ENCODE assay signal across 8 mouse cellular contexts in the genomic region with DNA sequence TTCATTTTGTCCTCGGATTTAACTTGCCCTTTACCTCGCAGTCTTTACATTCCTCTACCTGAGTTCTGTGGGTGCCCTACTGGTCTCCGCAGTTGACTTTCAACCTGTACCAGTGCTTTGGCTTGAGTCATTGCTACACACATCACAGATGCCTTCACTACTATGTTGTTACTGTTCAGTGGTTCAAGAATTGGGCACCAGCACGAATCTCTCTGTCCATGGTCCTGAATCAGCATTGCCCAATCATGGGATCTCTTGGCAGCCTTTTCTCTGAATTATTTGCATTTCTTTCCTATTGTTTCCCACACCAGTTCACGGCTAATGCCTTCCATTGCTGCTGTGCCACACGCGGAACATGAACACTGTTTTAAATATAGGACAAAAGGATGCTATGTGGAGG. TPM values are rescaled to one million over a fixed set of nuclear protein-coding genes. Genes with fewer than 3 reads are reported as not detected.
DNase-seq lines count a peak whose midpoint lies in the region; ATAC-seq and TF ChIP-seq lines count a peak whose summit lies in the region.

No protein-coding gene starts in this region.

- peaks cover 7% of the 10 kb centered on the region; the same call in 1 of the 2 replicates for H3K9me3 ChIP-seq in midbrain, embryonic 11.5 days (ENCODE audit: control insufficient read depth, low read length)
- peaks cover 14% of the 10 kb centered on the region for H3K9me3 ChIP-seq in midbrain, embryonic 13.5 days
- peaks cover 3% of the 10 kb centered on the region; the same call in 1 of the 2 replicates for H3K9me3 ChIP-seq in lung, embryonic 14.5 days (ENCODE audit: low read depth, low read length)
- no peaks in the 10 kb centered on the region; the same call in 1 of the 2 replicates for H3K9me3 ChIP-seq in forebrain, postnatal 0 days (ENCODE audit: low read length)

- DNase-seq in midbrain, embryonic 11.5 days (ENCODE audit: low spot score, missing footprints), result peak; percentile 91
- peak; percentile 18 for DNase-seq in adrenal gland, adult 2 months
- DNase-seq in lung, embryonic 14.5 days, result peak; percentile 93
- DNase-seq in left cerebral cortex, adult 11 months (ENCODE audit: low spot score), result no peak
- DNase-seq in forebrain, postnatal 0 days, result no peak
- DNase-seq in layer of hippocampus, adult 11-12 months (ENCODE audit: low spot score), result no peak

- H3K4me2 ChIP-seq in midbrain, embryonic 11.5 days, result no peak overlapping the region
- no peak overlapping the region for H3K4me2 ChIP-seq in midbrain, embryonic 13.5 days (replicated peaks)
- no peak overlapping the region for H3K4me2 ChIP-seq in lung, embryonic 14.5 days
- H3K4me2 ChIP-seq in forebrain, postnatal 0 days (ENCODE audit: low read depth), result no peak overlapping the region

- no peaks in the 10 kb centered on the region for H3K4me1 ChIP-seq in midbrain, embryonic 11.5 days (ENCODE audit: control insufficient read depth, insufficient read depth, low read length)
- H3K4me1 ChIP-seq in midbrain, embryonic 13.5 days (replicated peaks), result no peaks in the 10 kb centered on the region
- H3K4me1 ChIP-seq in lung, embryonic 14.5 days (ENCODE audit: insufficient read depth), result no peaks in the 10 kb centered on the region
- H3K4me1 ChIP-seq in forebrain, postnatal 0 days (ENCODE audit: insufficient read depth), result no peaks in the 10 kb centered on the region

- no peak overlapping the region for H3K4me3 ChIP-seq in midbrain, embryonic 11.5 days (ENCODE audit: low read depth, low read length)
- no peak overlapping the region for H3K4me3 ChIP-seq in midbrain, embryonic 13.5 days (replicated peaks)
- no peak overlapping the region for H3K4me3 ChIP-seq in lung, embryonic 14.5 days (ENCODE audit: low read depth, low read length)
- H3K4me3 ChIP-seq in forebrain, postnatal 0 days (ENCODE audit: low read depth, low read length), result no peak overlapping the region

- H3K9ac ChIP-seq in midbrain, embryonic 11.5 days (ENCODE audit: low read length), result no peak overlapping the region
- no peak overlapping the region for H3K9ac ChIP-seq in midbrain, embryonic 13.5 days (replicated peaks)
- no peak overlapping the region for H3K9ac ChIP-seq in lung, embryonic 14.5 days
- H3K9ac ChIP-seq in forebrain, postnatal 0 days, result no peak overlapping the region

- H3K27me3 ChIP-seq in midbrain, embryonic 11.5 days (ENCODE audit: control insufficient read depth, insufficient read depth, low read length), result no peaks in the 10 kb centered on the region
- no peaks in the 10 kb centered on the region for H3K27me3 ChIP-seq in midbrain, embryonic 13.5 days
- H3K27me3 ChIP-seq in lung, embryonic 14.5 days (ENCODE audit: insufficient read depth, low read length), result no peaks in the 10 kb centered on the region
- H3K27me3 ChIP-seq in forebrain, postnatal 0 days (ENCODE audit: insufficient read depth, low read length), result no peaks in the 10 kb centered on the region

- ATAC-seq in midbrain, embryonic 11.5 days (ENCODE audit: low FRiP score), result no peak
- no peak for ATAC-seq in midbrain, embryonic 13.5 days
- peak; percentile 56 to 62 for ATAC-seq in hematopoietic stem cell, adult 5-6 weeks (replicated peaks in 1 of 2; ENCODE audit: insufficient read depth in 1 of 2, low FRiP score in 2 of 2, low TSS enrichment in 1 of 2, low read depth in 1 of 2, poor library complexity in 2 of 2, severe bottlenecking in 2 of 2)
- ATAC-seq in lung, embryonic 14.5 days (ENCODE audit: insufficient read depth), result peak; percentile 78
- ATAC-seq in forebrain, postnatal 0 days, result no peak

- no peak for TF ChIP-seq CTCF in lung, embryonic 14.5 days (IDR thresholded peaks at IDR 0.05; ENCODE audit: low read depth)
- no peak for TF ChIP-seq CTCF in forebrain, postnatal 0 days (IDR thresholded peaks at IDR 0.05; ENCODE audit: low read depth)

- H3K27ac ChIP-seq in midbrain, embryonic 11.5 days (ENCODE audit: low read depth, low read length), result no peak overlapping the region
- no peak overlapping the region for H3K27ac ChIP-seq in midbrain, embryonic 13.5 days
- no peak overlapping the region for H3K27ac ChIP-seq in lung, embryonic 14.5 days (ENCODE audit: low read depth)
- H3K27ac ChIP-seq in forebrain, postnatal 0 days (ENCODE audit: low read depth, low read length), result no peak overlapping the region

- no peaks in the 10 kb centered on the region for H3K36me3 ChIP-seq in midbrain, embryonic 11.5 days (ENCODE audit: control insufficient read depth, insufficient read depth, low read length)
- H3K36me3 ChIP-seq in midbrain, embryonic 13.5 days, result no peaks in the 10 kb centered on the region
- no peaks in the 10 kb centered on the region for H3K36me3 ChIP-seq in lung, embryonic 14.5 days (ENCODE audit: insufficient read depth)
- H3K36me3 ChIP-seq in forebrain, postnatal 0 days (ENCODE audit: insufficient read depth), result no peaks in the 10 kb centered on the region

- 37% methylated on average over 7 of the region's 7 CpGs for WGBS in midbrain, embryonic 11.5 days
- WGBS in midbrain, embryonic 13.5 days, result 41% methylated on average over 7 of the region's 7 CpGs
- 44% methylated on average over 7 of the region's 7 CpGs for WGBS in lung, embryonic 14.5 days
- WGBS in forebrain, postnatal 0 days, result 40% methylated on average over 7 of the region's 7 CpGs

RNA-seq across cellular contexts. Expression of gene Hace1, which starts 30.8 kb away (rescaled TPM):
- 25.2 and 27.1 TPM in 2 replicates for polyA plus RNA-seq in midbrain, embryonic 11.5 days (2014; fragmentation: Nextera tagmentation; extraction: Ambion mirVana)
- polyA plus RNA-seq in midbrain, embryonic 13.5 days (2015; fragmentation: Nextera tagmentation; extraction: Ambion mirVana), result 16.8 and 18.0 TPM in 2 replicates
- 10 to 100 TPM in 1 of 2 experiments, 1 to 10 TPM in 1; 6.2 to 10.1 TPM for total RNA-seq in adrenal gland, adult 2 months (2021)
- 1.8 and 2.3 TPM in 2 replicates for polyA plus RNA-seq in adrenal gland, adult 2 months (2012; rRNA removed)
- total RNA-seq in hematopoietic stem cell, adult 5-6 weeks (2017), result 18.2 and 33.1 TPM in 2 replicates
- polyA plus RNA-seq in lung, embryonic 14.5 days (2014; fragmentation: Nextera tagmentation; extraction: Ambion mirVana), result 19.3 and 23.6 TPM in 2 replicates
- total RNA-seq in forebrain, postnatal 0 days (2014; rRNA removed), result 25.5 and 28.1 TPM in 2 replicates
- 6.5 and 7.8 TPM in 2 replicates for polyA plus RNA-seq in forebrain, postnatal 0 days (2015; fragmentation: Nextera tagmentation; extraction: Ambion mirVana)

Comparison
In these comparisons a context has a peak if more than half of its experiments do, and no peak if none do; other contexts are left out.
1. ATAC-seq: peak in hematopoietic stem cell, adult 5-6 weeks (2 of 2) and lung, embryonic 14.5 days (single experiment); none in midbrain, embryonic 11.5 days (single experiment), midbrain, embryonic 13.5 days (single experiment) and forebrain, postnatal 0 days (single experiment).
2. DNase-seq: peak in midbrain, embryonic 11.5 days (single experiment), adrenal gland, adult 2 months (single experiment) and lung, embryonic 14.5 days (single experiment); none in left cerebral cortex, adult 11 months (single experiment), forebrain, postnatal 0 days (single experiment) and layer of hippocampus, adult 11-12 months (single experiment).